Mouse (Mus musculus): ENCODE results near the gene Tbca.

- no peak for TF ChIP-seq CTCF (IDR thresholded peaks at IDR 0.05; ENCODE audit: borderline replicate concordance, control insufficient read depth, extremely low read depth, insufficient read depth, low read length, poor library complexity)
- TF ChIP-seq POLR2A (IDR thresholded peaks at IDR 0.05; ENCODE audit: control insufficient read depth, extremely low read depth, insufficient read depth, low read length, poor library complexity): no peak
These were observed 89.5 kb downstream of the Tbca start for GRCm38 (mm10) chr13:94877991-94878745.
